Mouse (Mus musculus) adipose tissue, adult 10 weeks (tissue): ENCODE results near the gene Hist1h2bg. TPM values are rescaled to one million over a fixed set of nuclear protein-coding genes. Genes with fewer than 3 reads are reported as not detected.

Experiments used
- polyA plus RNA-seq: library from polyadenylated mRNA; stranded (reverse); fragments of 350-450 nt; fragmentation: Illumina TruSeq; extraction: RNeasy Lipid Tissue Mini Kit (QIAGEN cat#74804); gene quantifications from one replicate; pipeline ENCODE4 v1.2.3, GENCODE M21; 2014; ENCODE audit warnings: low read depth, low replicate concordance

The Hist1h2bg gene
- polyA plus RNA-seq: 3.0 TPM

GRCm38 (mm10) chr13:23571022-23571503, at the start of gene Hist1h2bg, which contains the start of gene Hist1h2ae:
Gene Hist1h2bg, plus strand, starts transcription at chr13:23571396.
Gene Hist1h2ae, minus strand, starts transcription at chr13:23571220.

GRCm38 (mm10) chr13:23530901-23531875, 40.0 kb upstream of the Hist1h2bg start, which contains the start of gene Hist1h4h:
Gene Hist1h4h, plus strand, starts transcription at chr13:23531050.

GRCm38 (mm10) chr13:23533560-23534367, 37.4 kb upstream of the Hist1h2bg start, which contains the start of gene Hist1h2af:
Gene Hist1h2af, plus strand, starts transcription at chr13:23533906.

GRCm38 (mm10) chr13:23535137-23536075, 35.8 kb upstream of the Hist1h2bg start, which contains the start of gene Hist1h3g:
Gene Hist1h3g, plus strand, starts transcription at chr13:23535422.

GRCm38 (mm10) chr13:23542999-23543607, 28.1 kb upstream of the Hist1h2bg start, which contains the start of gene Hist1h2bh:
Gene Hist1h2bh, minus strand, starts transcription at chr13:23543392.

GRCm38 (mm10) chr13:23543965-23544786, 27.0 kb upstream of the Hist1h2bg start, which contains the start of gene Hist1h3f:
Gene Hist1h3f, plus strand, starts transcription at chr13:23544052.

GRCm38 (mm10) chr13:23551146-23551834, 19.9 kb upstream of the Hist1h2bg start, which contains the start of gene Hist1h4f:
Gene Hist1h4f, minus strand, starts transcription at chr13:23551648.

GRCm38 (mm10) chr13:23552962-23553361, 18.2 kb upstream of the Hist1h2bg start, which contains the start of gene Hist1h1d:
Gene Hist1h1d, plus strand, starts transcription at chr13:23553262.

GRCm38 (mm10) chr13:23561883-23562659, 9.1 kb upstream of the Hist1h2bg start, which contains the start of gene Hist1h3e:
Gene Hist1h3e, minus strand, starts transcription at chr13:23562369.

GRCm38 (mm10) chr13:23573898-23574524, 2.8 kb downstream of the Hist1h2bg start, which contains the start of the genes Hist1h2bf and Hist1h2ad:
Gene Hist1h2bf, minus strand, starts transcription at chr13:23574196.
Gene Hist1h2ad, plus strand, starts transcription at chr13:23574381.

GRCm38 (mm10) chr13:23575271-23575851, 4.2 kb downstream of the Hist1h2bg start, which contains the start of gene Hist1h3d:
Gene Hist1h3d, plus strand, starts transcription at chr13:23575763.

GRCm38 (mm10) chr13:23581408-23582218, 10.4 kb downstream of the Hist1h2bg start, which contains the start of gene Hist1h4d:
Gene Hist1h4d, plus strand, starts transcription at chr13:23581598.

GRCm38 (mm10) chr13:23620733-23621531, 49.7 kb downstream of the Hist1h2bg start, which contains the start of gene Hist1h2be:
Gene Hist1h2be, minus strand, starts transcription at chr13:23621124.

